Mouse (Mus musculus) liver, embryonic 14.5 days (tissue): ENCODE results near the gene Foxn3. TPM values are rescaled to one million over a fixed set of nuclear protein-coding genes. Genes with fewer than 3 reads are reported as not detected.

Source experiments
- ATAC-seq: fragments of 200-750 bp; cut with Nextera tagmentation; 2 replicates; pipeline ENCODE4 v1.8.0; 2017; ENCODE audit warnings: moderate number of reproducible peaks, mild to moderate bottlenecking, moderate library complexity; ENCODE audit not compliant: insufficient read depth
- DNase-seq, 3 experiments: peaks; one replicate each; pipeline ENCODE4 v3.0.0-alpha.2; 2012 to 2013; ENCODE audit warnings: low read depth in 3 of 3, low spot score in 3 of 3
- H3K27ac ChIP-seq: fragments of 300-500 bp; sonication (generic); 2 replicates; pipeline ENCODE4 v1.5.1; 2014; ENCODE audit warnings: moderate library complexity, mild to moderate bottlenecking, control low read depth, inconsistent platforms
- H3K27me3 ChIP-seq: fragments of 300-500 bp; sonication (generic); 2 replicates; pipeline ENCODE4 v1.6.1; 2014; ENCODE audit warnings: mild to moderate bottlenecking, low read length, moderate library complexity; ENCODE audit not compliant: control insufficient read depth, insufficient read depth
- H3K36me3 ChIP-seq: fragments of 300-500 bp; sonication (generic); replicated peaks from 2 replicates; pipeline ENCODE4 v1.6.1; 2014; ENCODE audit warnings: low read depth; ENCODE audit not compliant: control insufficient read depth, insufficient read depth
- H3K4me1 ChIP-seq, 2 experiments: fragments of 200-500 bp in 1 of 2; fragments of 300-500 bp in 1 of 2; sonication (generic) in 1 of 2; replicated peaks; 2 replicates each; pipeline ENCODE4 v1.6.1; 2012 to 2014; ENCODE audit warnings: antibody characterized with exemption in 1 of 2, inconsistent platforms in 1 of 2, low read length in 1 of 2; ENCODE audit not compliant: control insufficient read depth in 2 of 2, insufficient read depth in 2 of 2
- H3K4me2 ChIP-seq: fragments of 300-500 bp; sonication (generic); 2 replicates; pipeline ENCODE4 v1.6.1; 2014; ENCODE audit warnings: low read depth, mild to moderate bottlenecking, control low read depth, moderate library complexity
- H3K4me3 ChIP-seq, 2 experiments: fragments of 200-500 bp in 1 of 2; fragments of 300-500 bp in 1 of 2; sonication (generic) in 1 of 2; 2 replicates each; pipeline ENCODE4 v1.5.1; 2012 to 2014; ENCODE audit warnings: low read depth in 2 of 2, low read length in 2 of 2, mild to moderate bottlenecking in 2 of 2, control low read depth in 1 of 2, inconsistent platforms in 1 of 2, moderate library complexity in 1 of 2; ENCODE audit not compliant: insufficient read depth in 1 of 2
- H3K9ac ChIP-seq: fragments of 300-500 bp; sonication (generic); replicated peaks from 2 replicates; pipeline ENCODE4 v1.6.1; 2014; ENCODE audit warnings: mild to moderate bottlenecking, control low read depth, moderate library complexity
- H3K9me3 ChIP-seq: fragments of 300-500 bp; sonication (generic); 2 replicates; pipeline ENCODE4 v1.6.1; 2016; ENCODE audit warnings: low read length, mixed read lengths; ENCODE audit not compliant: control insufficient read depth
- CTCF ChIP-seq: IDR thresholded peaks from 2 replicates; pipeline ENCODE4 v1.5.1; 2016; ENCODE audit warnings: antibody characterized with exemption, low read depth, control low read depth
- EP300 ChIP-seq: IDR thresholded peaks from 2 replicates; pipeline ENCODE4 v1.6.1; 2016; ENCODE audit warnings: antibody characterized with exemption, low read depth
- WGBS: fragments of 180-500 bp; shearing (Covaris S2); extraction: QIAGEN DNeasy Blood & Tissue Kit; methylation state at CpG from one replicate; pipeline ENCODE4 v1.1.7; 2014; ENCODE audit not compliant: insufficient replicate concordance; 5-methylcytosine and 5-hydroxymethylcytosine counted together
- polyA plus RNA-seq, 2 experiments: library from polyadenylated mRNA; depleted of rRNA in 1 of 2; stranded (reverse) in 1 of 2; unstranded in 1 of 2; fragments of >200 nt; fragmentation: Nextera tagmentation in 1 of 2; extraction: Ambion mirVana in 1 of 2; gene quantifications; 2 replicates each; pipeline versions ENCODE4 v1.2.1 to v1.2.3; 2012 to 2014

Foxn3 gene
- polyA plus RNA-seq, 2 experiments: 2.7 to 13.6 TPM

GRCm38 (mm10) chr12:99311303-99311702 lies 252.1 kb downstream of the Foxn3 start:
- 55% methylated on average over 3 of the region's 3 CpGs for WGBS
- no peaks in the 10 kb centered on the region for H3K9me3 ChIP-seq
- TF ChIP-seq CTCF: no peak
- TF ChIP-seq EP300: no peak

DNA sequence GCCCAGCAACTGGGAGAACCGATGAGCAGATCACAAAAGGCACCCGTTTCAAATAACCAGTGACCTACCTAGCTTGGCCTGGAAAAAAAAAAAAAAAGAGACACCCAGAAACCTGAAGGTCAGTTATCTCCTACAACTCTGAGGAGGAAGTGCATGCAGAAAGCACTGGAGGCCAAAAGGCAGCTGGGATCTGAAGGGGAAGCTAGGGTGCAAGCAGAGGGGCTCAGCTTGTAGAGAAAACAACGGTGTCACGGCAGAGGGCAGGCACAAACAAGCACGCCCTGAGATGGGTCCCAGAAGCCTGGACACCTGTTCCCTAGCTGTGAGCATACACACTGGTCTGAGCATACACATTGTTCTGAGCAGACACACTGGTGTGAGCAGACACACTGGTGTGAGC lies 253.4 kb downstream of the Foxn3 start:
- no peaks in the 10 kb centered on the region for H3K27me3 ChIP-seq
- H3K4me1 ChIP-seq: peaks cover 0 to 15% of the 10 kb centered on the region in 2 experiments; a peak in 2 of 4 replicates
- no peak overlapping the region for H3K4me3 ChIP-seq
- no peaks in the 10 kb centered on the region for H3K9me3 ChIP-seq
- H3K36me3 ChIP-seq: no peaks in the 10 kb centered on the region
- TF ChIP-seq CTCF (no peak), EP300 (no peak)
- 45% methylated on average over 5 of the region's 5 CpGs for WGBS
- H3K4me2 ChIP-seq: no peak overlapping the region
- DNase-seq (no peak), ATAC-seq (no peak)
- no peak overlapping the region for H3K27ac ChIP-seq
- H3K9ac ChIP-seq: no peak overlapping the region

More at GRCm38 (mm10) chr12:99311303-99311702, 252.1 kb downstream of the Foxn3 start:
- no peak overlapping the region for H3K4me3 ChIP-seq
- no peak overlapping the region for H3K4me2 ChIP-seq
- no peak overlapping the region for H3K27ac ChIP-seq
- DNase-seq (no peak), ATAC-seq (no peak)
- H3K9ac ChIP-seq: no peak overlapping the region
- no peaks in the 10 kb centered on the region for H3K36me3 ChIP-seq
- H3K4me1 ChIP-seq: peaks cover 0 to 9% of the 10 kb centered on the region in 2 experiments; a peak in 2 of 4 replicates
- no peaks in the 10 kb centered on the region for H3K27me3 ChIP-seq

GRCm38 (mm10) chr12:99308541-99309089 lies 254.8 kb downstream of the Foxn3 start:
- no peak overlapping the region for H3K4me2 ChIP-seq
- H3K27ac ChIP-seq: no peak overlapping the region
- no peak overlapping the region for H3K4me3 ChIP-seq
- no peak for DNase-seq
- no peaks in the 10 kb centered on the region for H3K27me3 ChIP-seq
- no peak overlapping the region for H3K9ac ChIP-seq
- no peaks in the 10 kb centered on the region for H3K9me3 ChIP-seq
- no peak for ATAC-seq
- peaks cover 0 to 13% of the 10 kb centered on the region in 2 experiments; a peak in 2 of 4 replicates for H3K4me1 ChIP-seq
- no peaks in the 10 kb centered on the region for H3K36me3 ChIP-seq
- TF ChIP-seq CTCF (no peak), EP300 (no peak)
- WGBS: 76% methylated on average over 11 of the region's 11 CpGs

DNA sequence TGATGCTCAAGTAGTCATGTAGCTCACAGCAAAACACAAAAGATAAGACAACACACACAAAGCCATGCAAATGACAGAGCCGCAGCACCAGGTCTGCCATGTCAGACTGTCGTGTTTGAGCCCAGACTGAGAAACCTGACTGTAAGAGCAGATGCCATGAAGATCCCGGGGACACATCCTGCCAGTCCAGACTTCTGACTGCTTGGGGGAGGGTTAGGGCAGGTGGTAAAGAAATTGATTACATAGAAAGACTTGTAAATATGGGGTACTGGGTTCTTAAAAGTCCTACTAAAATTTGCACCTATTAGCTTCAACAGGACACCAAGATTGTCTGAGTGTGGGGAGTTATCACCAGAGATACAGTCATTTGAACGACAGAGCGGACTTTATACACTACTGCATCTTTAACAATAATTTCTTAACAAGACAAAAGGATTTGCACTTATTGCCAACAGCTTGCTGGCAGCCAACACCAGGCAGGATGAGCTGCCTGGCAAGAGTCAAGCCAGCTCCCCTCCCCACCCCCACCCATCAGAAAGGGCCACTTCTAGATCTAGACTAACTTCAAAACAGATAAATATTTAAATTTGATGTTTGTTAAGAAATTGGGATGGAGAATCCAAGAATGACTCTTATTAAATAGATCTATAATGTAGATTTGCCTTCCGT lies 256.7 kb downstream of the Foxn3 start:
- H3K27me3 ChIP-seq: no peaks in the 10 kb centered on the region
- H3K36me3 ChIP-seq: no peaks in the 10 kb centered on the region
- H3K9ac ChIP-seq: no peak overlapping the region
- ATAC-seq (no peak), DNase-seq (no peak)
- peaks cover 0 to 13% of the 10 kb centered on the region in 2 experiments; a peak in 2 of 4 replicates for H3K4me1 ChIP-seq
- WGBS: 43% methylated on average over 6 of the region's 6 CpGs
- no peak overlapping the region for H3K4me3 ChIP-seq
- TF ChIP-seq EP300: no peak
- no peak for TF ChIP-seq CTCF
- H3K27ac ChIP-seq: no peak overlapping the region
- no peaks in the 10 kb centered on the region for H3K9me3 ChIP-seq
- no peak overlapping the region for H3K4me2 ChIP-seq

DNA sequence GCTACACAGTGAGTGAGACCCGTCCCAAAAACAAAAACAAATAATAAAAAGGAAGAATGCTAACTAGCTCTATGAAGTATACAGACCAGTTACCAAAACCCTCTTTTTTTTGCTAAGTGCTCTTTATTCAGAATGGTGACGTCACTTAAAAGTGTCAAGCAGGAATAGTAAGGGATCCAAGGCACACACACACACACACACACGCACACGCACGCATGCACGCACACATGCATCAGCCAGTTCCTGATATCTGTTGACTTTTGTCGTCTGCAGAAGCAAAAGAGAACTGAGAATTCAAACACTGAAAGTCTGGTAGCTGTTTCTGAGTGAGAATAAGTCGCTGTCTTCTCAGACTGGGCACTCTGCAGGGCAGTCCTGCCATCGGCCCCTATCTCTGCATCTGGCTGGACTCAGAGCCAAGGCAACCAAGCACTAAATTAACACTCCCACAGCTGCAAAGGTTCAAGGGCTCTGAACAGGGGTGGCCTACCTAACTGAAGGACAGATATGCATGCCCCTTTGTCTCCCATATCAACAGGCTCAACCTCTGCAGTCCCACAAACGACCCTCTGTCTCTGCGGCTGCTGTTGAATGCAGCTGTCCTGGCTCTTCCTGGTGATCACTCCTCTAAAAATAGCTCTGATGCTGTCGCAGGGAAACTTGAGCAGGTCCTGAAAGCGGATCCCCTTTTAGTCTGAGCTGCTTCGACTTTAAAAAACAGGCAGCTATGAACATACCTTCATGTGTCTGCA lies 257.4 kb downstream of the Foxn3 start:
- Histone ChIP-seq H3K36me3 (no peaks in the 10 kb centered on the region), H3K9me3 (no peaks in the 10 kb centered on the region), H3K27ac (no peak overlapping the region), H3K4me1 (peaks cover 0 to 13% of the 10 kb centered on the region in 2 experiments; a peak in 2 of 4 replicates), H3K4me2 (no peak overlapping the region), H3K27me3 (no peaks in the 10 kb centered on the region), H3K9ac (no peak overlapping the region), H3K4me3 (no peak overlapping the region)
- DNase-seq: no peak
- TF ChIP-seq CTCF: no peak
- TF ChIP-seq EP300: no peak
- ATAC-seq: no peak
- 46% methylated on average over 14 of the region's 14 CpGs for WGBS
